Mouse (Mus musculus): ENCODE results near the gene Gcgr.

GRCm38 (mm10) chr11:120510375-120511030 lies 20.0 kb upstream of the Gcgr start:
- TF ChIP-seq POLR2A (IDR thresholded peaks at IDR 0.05; ENCODE audit: control insufficient read depth, low read depth, low read length) = no peak
- no peak for TF ChIP-seq CTCF (IDR thresholded peaks at IDR 0.05; ENCODE audit: control insufficient read depth, insufficient read depth, insufficient replicate concordance, low read depth, low read length)
